Mouse (Mus musculus): ENCODE measurements around the gene Csrp1. TPM values are rescaled to one million over a fixed set of nuclear protein-coding genes. Genes with fewer than 3 reads are reported as not detected.

Csrp1 gene
- total and polyA plus RNA-seq, 3 experiments, result 0.05 to 0.38 TPM; not detected in 1

DNA sequence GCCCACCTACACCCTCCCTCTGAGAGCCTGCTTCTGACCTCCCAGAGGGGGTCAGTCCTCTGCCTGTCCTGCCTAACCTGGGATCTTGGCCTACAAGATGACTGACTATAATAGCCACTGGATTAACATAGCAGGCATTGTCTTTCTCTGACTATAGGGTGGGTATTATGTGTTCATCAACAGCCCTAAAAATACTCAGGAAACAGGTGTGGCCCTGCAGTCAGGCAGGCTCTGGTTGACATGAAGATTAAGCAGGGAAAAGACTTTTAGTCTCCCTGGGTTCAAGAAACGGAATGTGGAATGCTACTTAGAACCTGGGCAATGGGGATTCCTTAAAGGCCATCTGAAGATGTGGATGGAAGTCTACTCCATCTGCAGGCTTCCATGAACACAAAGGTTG is 78.6 kb downstream of the Csrp1 start:
- peaks cover 29% of the 10 kb centered on the region; the same call in 1 of the 2 replicates for H3K27me3 ChIP-seq (ENCODE audit: insufficient read depth, low read length)
- H3K36me3 ChIP-seq (replicated peaks), result no peaks in the 10 kb centered on the region
- TF ChIP-seq TAL1 (conservative IDR thresholded peaks at IDR 0.05; ENCODE audit: low read depth, low read length), result no peak
- no peak for TF ChIP-seq GATA1 (IDR thresholded peaks at IDR 0.05; ENCODE audit: borderline replicate concordance, low read length)
- no peak for TF ChIP-seq GATA2 (IDR thresholded peaks at IDR 0.05; ENCODE audit: borderline replicate concordance, low read depth, low read length)
- TF ChIP-seq CTCF (IDR thresholded peaks at IDR 0.05; ENCODE audit: low read depth, low read length), result no peak
- TF ChIP-seq POLR2AphosphoS5 (IDR thresholded peaks at IDR 0.05; ENCODE audit: insufficient replicate concordance, low read depth, low read length), result no peak
- no peaks in the 10 kb centered on the region for H3K4me1 ChIP-seq (ENCODE audit: insufficient read depth, low read depth, low read length)
- DNase-seq (ENCODE audit: low spot score), result no peak
- no peak overlapping the region for H3K4me3 ChIP-seq (ENCODE audit: low read depth, low read length)
- no peak for ATAC-seq (ENCODE audit: extremely low read depth, insufficient number of reproducible peaks, low FRiP score, poor library complexity, severe bottlenecking)
- no peaks in the 10 kb centered on the region for H3K9me3 ChIP-seq (replicated peaks)

DNA sequence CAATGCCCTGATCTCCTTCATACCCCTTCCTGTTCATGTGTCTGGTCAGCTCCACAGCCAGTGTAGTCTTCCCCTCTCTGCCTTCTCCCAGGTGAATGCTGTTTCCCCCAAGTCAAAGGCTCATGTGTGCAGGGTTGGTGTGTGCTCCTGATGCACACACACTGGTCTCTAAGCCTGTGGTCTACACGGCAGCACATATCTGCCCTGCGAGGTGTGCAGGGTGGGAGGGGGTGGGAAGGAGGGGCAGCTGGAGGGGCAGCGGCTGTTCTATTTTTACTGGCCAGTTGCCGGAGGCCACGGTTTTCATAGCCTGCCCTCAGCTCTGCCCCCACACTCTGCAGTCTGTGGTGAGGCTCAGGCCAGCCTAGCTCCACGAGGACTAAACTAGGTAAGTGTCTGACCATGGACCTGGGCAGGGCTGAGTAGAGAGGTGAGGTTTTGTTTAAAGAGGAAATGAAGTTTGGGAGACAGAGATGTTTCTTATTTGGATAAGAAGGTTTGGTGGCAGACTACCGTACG is 79.3 kb downstream of the Csrp1 start:
- DNase-seq (ENCODE audit: low spot score), result no peak
- TF ChIP-seq CTCF (IDR thresholded peaks at IDR 0.05; ENCODE audit: low read depth, low read length) (no peak), GATA2 (IDR thresholded peaks at IDR 0.05; ENCODE audit: borderline replicate concordance, low read depth, low read length) (no peak), TAL1 (conservative IDR thresholded peaks at IDR 0.05; ENCODE audit: low read depth, low read length) (no peak), POLR2AphosphoS5 (IDR thresholded peaks at IDR 0.05; ENCODE audit: insufficient replicate concordance, low read depth, low read length) (no peak), GATA1 (IDR thresholded peaks at IDR 0.05; ENCODE audit: borderline replicate concordance, low read length) (no peak)
- Histone ChIP-seq H3K36me3 (replicated peaks) (no peaks in the 10 kb centered on the region), H3K9me3 (replicated peaks) (no peaks in the 10 kb centered on the region), H3K4me3 (ENCODE audit: low read depth, low read length) (no peak overlapping the region), H3K27me3 (ENCODE audit: insufficient read depth, low read length) (peaks cover 25% of the 10 kb centered on the region; the same call in 1 of the 2 replicates), H3K4me1 (ENCODE audit: insufficient read depth, low read depth, low read length) (no peaks in the 10 kb centered on the region)
- no peak for ATAC-seq (ENCODE audit: extremely low read depth, insufficient number of reproducible peaks, low FRiP score, poor library complexity, severe bottlenecking)

- Histone ChIP-seq H3K27me3 (ENCODE audit: insufficient read depth, low read length) (peaks cover 23% of the 10 kb centered on the region; the same call in 1 of the 2 replicates), H3K9me3 (replicated peaks) (no peaks in the 10 kb centered on the region), H3K36me3 (replicated peaks) (no peaks in the 10 kb centered on the region), H3K4me1 (ENCODE audit: insufficient read depth, low read depth, low read length) (no peaks in the 10 kb centered on the region), H3K4me3 (ENCODE audit: low read depth, low read length) (no peak overlapping the region)
- no peak for TF ChIP-seq GATA2 (IDR thresholded peaks at IDR 0.05; ENCODE audit: borderline replicate concordance, low read depth, low read length)
- no peak for TF ChIP-seq POLR2AphosphoS5 (IDR thresholded peaks at IDR 0.05; ENCODE audit: insufficient replicate concordance, low read depth, low read length)
- no peak for TF ChIP-seq GATA1 (IDR thresholded peaks at IDR 0.05; ENCODE audit: borderline replicate concordance, low read length)
- TF ChIP-seq CTCF (IDR thresholded peaks at IDR 0.05; ENCODE audit: low read depth, low read length), result no peak
- DNase-seq (ENCODE audit: low spot score) (no peak), ATAC-seq (ENCODE audit: extremely low read depth, insufficient number of reproducible peaks, low FRiP score, poor library complexity, severe bottlenecking) (no peak)
Measured at GRCm38 (mm10) chr1:135800192-135800950, 80.5 kb downstream of the Csrp1 start.

Other genes starting within 250 kb of the Csrp1 start
- gene Nav1, start 112.8 kb upstream of the Csrp1 start, total RNA-seq (2014; fragmentation: Nextera tagmentation), result not detected in 2 replicates
- gene Nav1, start 112.8 kb upstream of the Csrp1 start, total RNA-seq (2017), result 0.22 and 0.35 TPM in 2 replicates
- not detected in 2 replicates for gene Nav1, start 112.8 kb upstream of the Csrp1 start, polyA plus RNA-seq (2012)
- gene Phlda3, start 46.1 kb downstream of the Csrp1 start, total RNA-seq (2014; fragmentation: Nextera tagmentation), result not detected in 2 replicates
- 0.98 and 1.7 TPM in 2 replicates for gene Phlda3, start 46.1 kb downstream of the Csrp1 start, total RNA-seq (2017)
- 5.2 and 5.4 TPM in 2 replicates for gene Phlda3, start 46.1 kb downstream of the Csrp1 start, polyA plus RNA-seq (2012)
- gene Tnni1, start 59.4 kb downstream of the Csrp1 start, total RNA-seq (2014; fragmentation: Nextera tagmentation), result not detected in 2 replicates
- 0.11 TPM in 1 of 2 replicates, not detected in the other for gene Tnni1, start 59.4 kb downstream of the Csrp1 start, total RNA-seq (2017)
- gene Tnni1, start 59.4 kb downstream of the Csrp1 start, polyA plus RNA-seq (2012), result 0.04 TPM in 1 of 2 replicates, not detected in the other
- not detected in 2 replicates for gene Lad1, start 98.5 kb downstream of the Csrp1 start, total RNA-seq (2014; fragmentation: Nextera tagmentation)
- 0.16 TPM in 1 of 2 replicates, not detected in the other for gene Lad1, start 98.5 kb downstream of the Csrp1 start, total RNA-seq (2017)
- not detected in 2 replicates for gene Lad1, start 98.5 kb downstream of the Csrp1 start, polyA plus RNA-seq (2012)
- gene Tnnt2, start 116.3 kb downstream of the Csrp1 start, total RNA-seq (2014; fragmentation: Nextera tagmentation), result not detected in 2 replicates
- gene Tnnt2, start 116.3 kb downstream of the Csrp1 start, total RNA-seq (2017), result 0.17 and 0.38 TPM in 2 replicates
- gene Tnnt2, start 116.3 kb downstream of the Csrp1 start, polyA plus RNA-seq (2012), result not detected in 2 replicates
- gene Pkp1, start 199.1 kb downstream of the Csrp1 start, total RNA-seq (2014; fragmentation: Nextera tagmentation), result not detected in 2 replicates
- under 0.01 and 0.05 TPM in 2 replicates for gene Pkp1, start 199.1 kb downstream of the Csrp1 start, total RNA-seq (2017)
- gene Pkp1, start 199.1 kb downstream of the Csrp1 start, polyA plus RNA-seq (2012), result not detected in 2 replicates